Mouse (Mus musculus) liver, postnatal 0 days (tissue): Measurements from ENCODE around the gene Adam30. TPM values are rescaled to one million over a fixed set of nuclear protein-coding genes. Genes with fewer than 3 reads are reported as not detected.
A peak's percentile ranks its signal among the peaks of the same experiment; 100 is the strongest.

Experiments used
- ATAC-seq: fragments of 200-750 bp; cut with Nextera tagmentation; 2 replicates; pipeline ENCODE4 v1.8.0; 2017; ENCODE audit warnings: mild to moderate bottlenecking, moderate library complexity
- DNase-seq: peaks from one replicate; pipeline ENCODE4 v3.0.0-alpha.2; 2016
- H3K27ac ChIP-seq: fragments of 300-500 bp; sonication (generic); 2 replicates; pipeline ENCODE4 v1.5.1; 2014; ENCODE audit warnings: antibody characterized with exemption, moderate library complexity, mild to moderate bottlenecking, low read depth
- H3K27me3 ChIP-seq: fragments of 300-500 bp; sonication (generic); 2 replicates; pipeline ENCODE4 v1.6.1; 2014; ENCODE audit warnings: low read length, control low read depth, mixed read lengths; ENCODE audit not compliant: insufficient read depth
- H3K36me3 ChIP-seq: fragments of 300-500 bp; sonication (generic); replicated peaks from 2 replicates; pipeline ENCODE4 v1.6.1; 2014; ENCODE audit warnings: mild to moderate bottlenecking, control low read depth, low read length, moderate library complexity, mixed read lengths; ENCODE audit not compliant: insufficient read depth
- H3K4me1 ChIP-seq: fragments of 300-500 bp; sonication (generic); 2 replicates; pipeline ENCODE4 v1.6.1; 2014; ENCODE audit warnings: antibody characterized with exemption, mild to moderate bottlenecking, control low read depth; ENCODE audit not compliant: insufficient read depth
- H3K4me2 ChIP-seq: fragments of 300-500 bp; sonication (generic); 2 replicates; pipeline ENCODE4 v1.6.1; 2014; ENCODE audit warnings: low read depth, mild to moderate bottlenecking, low read length, moderate library complexity, mixed read lengths
- H3K4me3 ChIP-seq: fragments of 300-500 bp; sonication (generic); 2 replicates; pipeline ENCODE4 v1.5.1; 2014; ENCODE audit warnings: low read depth, low read length
- H3K9ac ChIP-seq: fragments of 300-500 bp; sonication (generic); replicated peaks from 2 replicates; pipeline ENCODE4 v1.6.1; 2014; ENCODE audit warnings: mild to moderate bottlenecking, moderate library complexity
- H3K9me3 ChIP-seq: fragments of 300-500 bp; sonication (generic); 2 replicates; pipeline ENCODE4 v1.6.1; 2016; ENCODE audit warnings: mild to moderate bottlenecking, control low read depth, low read length, mixed read lengths
- CTCF ChIP-seq: sonication (generic); IDR thresholded peaks from 2 replicates; pipeline ENCODE4 v1.5.1; 2016; ENCODE audit warnings: antibody characterized with exemption, low read depth
- EP300 ChIP-seq: IDR thresholded peaks from 2 replicates; pipeline ENCODE4 v1.6.1; 2016; ENCODE audit warnings: antibody characterized with exemption, low read depth, mild to moderate bottlenecking
- WGBS: fragments of 180-500 bp; shearing (Covaris S2); extraction: QIAGEN DNeasy Blood & Tissue Kit; methylation state at CpG from one replicate; pipeline ENCODE4 v1.1.7; 2014; ENCODE audit not compliant: insufficient replicate concordance; 5-methylcytosine and 5-hydroxymethylcytosine counted together
- polyA plus RNA-seq: library from polyadenylated mRNA; unstranded; fragments of >200 nt; fragmentation: Nextera tagmentation; extraction: Ambion mirVana; gene quantifications from 2 replicates; pipeline ENCODE4 v1.2.1, GENCODE M21; 2015

Adam30 gene
- polyA plus RNA-seq, 1 experiment from 2014 or later = not detected

DNA sequence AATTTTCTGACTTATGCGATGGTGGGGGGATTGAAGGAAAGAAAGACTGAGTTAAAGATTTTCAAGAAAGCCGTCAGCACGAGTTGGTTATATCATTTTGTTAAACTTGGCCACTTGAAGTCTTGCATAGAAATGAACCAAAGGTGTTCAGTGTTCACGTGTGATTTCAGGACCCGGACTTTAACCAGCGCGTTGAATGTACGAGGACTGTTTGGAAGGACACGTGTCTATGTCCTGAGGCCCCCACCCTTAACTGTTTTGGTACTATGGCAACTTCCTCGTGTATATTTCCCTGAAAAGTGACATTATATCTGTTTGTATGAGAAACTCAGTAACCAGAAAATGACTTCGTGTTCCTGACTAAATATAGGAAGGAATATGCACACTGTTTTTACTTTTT lies 10.5 kb upstream of the Adam30 start:
- no peak overlapping the region for H3K4me2 ChIP-seq
- H3K4me3 ChIP-seq = no peak overlapping the region
- 89% methylated on average over 11 of the region's 11 CpGs for WGBS
- peaks cover 35% of the 10 kb centered on the region for H3K36me3 ChIP-seq
- no peak overlapping the region for H3K27ac ChIP-seq
- no peak for ATAC-seq
- H3K9ac ChIP-seq = no peak overlapping the region
- no peak for DNase-seq
- no peaks in the 10 kb centered on the region for H3K9me3 ChIP-seq
- no peak for TF ChIP-seq EP300
- TF ChIP-seq CTCF = no peak
- no peaks in the 10 kb centered on the region for H3K27me3 ChIP-seq
- no peaks in the 10 kb centered on the region for H3K4me1 ChIP-seq

DNA sequence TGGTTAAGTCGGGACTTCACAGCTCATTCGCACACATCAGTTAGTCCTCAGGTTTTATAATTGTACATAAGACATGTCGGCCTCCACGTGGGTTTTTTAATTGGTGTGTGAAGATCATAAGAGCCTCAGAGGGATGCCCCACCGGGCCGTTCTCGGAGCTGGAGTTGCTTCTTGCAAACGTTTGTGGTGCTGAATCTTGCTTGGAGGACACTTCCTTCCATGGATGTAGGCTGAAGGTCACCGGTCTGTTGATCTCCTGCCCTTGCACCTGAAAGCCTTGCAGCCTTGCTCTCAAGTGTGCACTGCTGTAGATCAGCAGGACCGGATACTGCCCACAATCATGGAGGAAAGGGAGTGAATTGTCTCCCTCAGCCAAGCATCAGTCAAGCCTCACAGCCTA lies 9.4 kb upstream of the Adam30 start:
- Histone ChIP-seq H3K36me3 (peaks cover 27% of the 10 kb centered on the region), H3K4me1 (no peaks in the 10 kb centered on the region; the same call in 1 of the 2 replicates), H3K4me3 (no peak overlapping the region), H3K27me3 (no peaks in the 10 kb centered on the region), H3K27ac (no peak overlapping the region), H3K9me3 (no peaks in the 10 kb centered on the region), H3K4me2 (no peak overlapping the region), H3K9ac (no peak overlapping the region)
- WGBS = 80% methylated on average over 10 of the region's 10 CpGs
- DNase-seq = no peak
- no peak for TF ChIP-seq CTCF
- no peak for ATAC-seq

DNA sequence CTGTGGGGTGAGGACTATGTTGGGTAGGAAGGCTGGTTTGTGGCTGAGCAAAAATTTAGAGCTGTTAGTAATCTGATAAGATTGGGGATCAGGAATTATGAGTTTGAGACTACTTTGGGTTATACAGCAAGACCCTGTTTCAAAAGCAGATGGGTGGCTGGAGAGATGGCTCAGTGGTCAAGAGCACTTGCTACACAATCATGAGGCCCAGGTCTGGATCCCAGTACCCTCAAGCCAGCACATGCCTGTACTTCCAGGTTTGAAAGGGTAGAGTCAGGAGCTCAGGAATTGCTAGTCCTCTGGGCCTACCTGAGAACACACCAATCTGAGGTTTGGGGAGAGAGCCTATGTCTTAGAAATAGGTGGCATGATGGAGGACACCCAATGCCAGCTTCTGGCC lies 7.0 kb upstream of the Adam30 start:
- H3K4me2 ChIP-seq = no peak overlapping the region
- no peak overlapping the region for H3K27ac ChIP-seq
- H3K9me3 ChIP-seq = no peaks in the 10 kb centered on the region
- TF ChIP-seq CTCF = no peak
- no peak for TF ChIP-seq EP300
- no peak overlapping the region for H3K9ac ChIP-seq
- DNase-seq = peak; percentile 8
- H3K27me3 ChIP-seq = no peaks in the 10 kb centered on the region
- peaks cover 4% of the 10 kb centered on the region for H3K36me3 ChIP-seq
- ATAC-seq = no peak
- H3K4me3 ChIP-seq = no peak overlapping the region
- peaks cover 2% of the 10 kb centered on the region for H3K4me1 ChIP-seq

DNA sequence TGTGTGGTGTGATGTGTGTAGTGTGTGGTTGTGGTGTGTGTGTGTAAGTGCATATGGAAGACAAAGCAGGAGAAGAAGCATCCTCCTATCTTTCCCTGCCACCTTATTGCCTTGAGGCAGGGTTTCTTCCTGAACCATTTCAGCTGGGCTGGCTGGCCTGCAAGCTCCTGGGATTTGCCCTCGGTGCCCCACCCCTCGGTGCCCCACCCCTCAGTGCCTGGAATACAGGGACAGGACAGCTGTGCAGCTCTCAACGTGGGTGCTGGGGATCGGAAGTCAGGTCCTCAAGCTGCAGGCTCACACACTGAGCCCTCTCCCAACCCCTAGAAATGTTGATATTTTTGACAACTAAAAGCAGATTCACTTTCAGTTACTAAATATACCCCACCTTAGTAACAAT lies 4.3 kb upstream of the Adam30 start:
- H3K9ac ChIP-seq = no peak overlapping the region
- no peak for TF ChIP-seq CTCF
- no peak for TF ChIP-seq EP300
- H3K27ac ChIP-seq = no peak overlapping the region
- ATAC-seq = no peak
- H3K9me3 ChIP-seq = no peaks in the 10 kb centered on the region
- H3K36me3 ChIP-seq = no peaks in the 10 kb centered on the region
- no peak overlapping the region for H3K4me3 ChIP-seq
- no peaks in the 10 kb centered on the region for H3K27me3 ChIP-seq
- no peak overlapping the region for H3K4me2 ChIP-seq
- WGBS = 33% methylated on average over 4 of the region's 4 CpGs
- peaks cover 2% of the 10 kb centered on the region for H3K4me1 ChIP-seq
- peak; percentile 15 for DNase-seq

DNA sequence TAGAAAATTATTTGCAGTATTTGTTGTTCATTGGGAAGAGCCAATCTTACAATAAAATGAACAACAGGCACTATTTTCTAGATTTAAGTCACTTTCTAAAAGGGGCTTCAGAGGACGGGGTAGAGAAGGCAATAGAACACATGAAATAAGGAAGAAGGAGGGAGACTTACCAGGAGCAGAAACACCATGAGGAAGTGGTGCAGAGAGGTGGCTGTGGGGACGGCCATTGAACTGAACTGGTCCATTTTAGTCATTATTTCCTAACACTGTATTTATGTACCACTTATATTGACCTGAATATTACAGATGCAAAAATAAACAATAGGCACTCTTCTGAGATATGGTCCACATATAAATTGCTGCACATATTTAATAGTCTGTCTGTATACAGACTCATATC lies 3.4 kb upstream of the Adam30 start:
- 32% methylated on average over 2 of the region's 2 CpGs for WGBS
- Histone ChIP-seq H3K4me3 (no peak overlapping the region), H3K27ac (peak overlapping the region; percentile 62; the same call in 1 of the 2 replicates), H3K27me3 (no peaks in the 10 kb centered on the region), H3K4me2 (no peak overlapping the region), H3K36me3 (no peaks in the 10 kb centered on the region), H3K9ac (no peak overlapping the region), H3K4me1 (peaks cover 2% of the 10 kb centered on the region), H3K9me3 (no peaks in the 10 kb centered on the region)
- ATAC-seq (no peak), DNase-seq (peak; percentile 9)
- no peak for TF ChIP-seq CTCF
- TF ChIP-seq EP300 = no peak

DNA sequence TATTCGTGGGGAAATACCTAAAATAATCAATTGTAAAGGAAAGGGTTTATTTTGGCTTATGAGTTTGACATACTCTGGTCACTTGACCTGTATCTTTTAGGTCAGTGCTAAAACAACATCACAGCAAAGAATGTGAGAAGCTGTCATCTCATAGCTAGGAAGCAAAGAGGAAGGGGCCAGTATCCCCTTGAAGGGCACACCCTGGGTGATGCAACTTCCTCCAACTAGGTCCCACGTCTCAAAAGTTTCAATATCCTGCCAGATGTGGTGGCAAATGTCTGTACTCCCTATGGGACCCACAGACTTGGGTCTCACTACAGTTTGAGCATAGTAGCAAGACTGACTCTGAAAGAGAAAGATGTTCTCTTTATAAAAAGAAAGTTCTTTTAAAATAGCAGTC lies 2.8 kb upstream of the Adam30 start:
- Histone ChIP-seq H3K9ac (no peak overlapping the region), H3K4me2 (no peak overlapping the region), H3K27ac (peak overlapping the region; percentile 62; the same call in 1 of the 2 replicates), H3K36me3 (no peaks in the 10 kb centered on the region), H3K4me3 (no peak overlapping the region), H3K9me3 (no peaks in the 10 kb centered on the region), H3K27me3 (no peaks in the 10 kb centered on the region), H3K4me1 (peaks cover 2% of the 10 kb centered on the region)
- 31% methylated on average over 2 of the region's 2 CpGs for WGBS
- DNase-seq = peak; percentile 17
- TF ChIP-seq CTCF = no peak
- TF ChIP-seq EP300 = no peak
- ATAC-seq = 0 out of 2 replicates have a peak, but pooled peaks have one; percentile 23

DNA sequence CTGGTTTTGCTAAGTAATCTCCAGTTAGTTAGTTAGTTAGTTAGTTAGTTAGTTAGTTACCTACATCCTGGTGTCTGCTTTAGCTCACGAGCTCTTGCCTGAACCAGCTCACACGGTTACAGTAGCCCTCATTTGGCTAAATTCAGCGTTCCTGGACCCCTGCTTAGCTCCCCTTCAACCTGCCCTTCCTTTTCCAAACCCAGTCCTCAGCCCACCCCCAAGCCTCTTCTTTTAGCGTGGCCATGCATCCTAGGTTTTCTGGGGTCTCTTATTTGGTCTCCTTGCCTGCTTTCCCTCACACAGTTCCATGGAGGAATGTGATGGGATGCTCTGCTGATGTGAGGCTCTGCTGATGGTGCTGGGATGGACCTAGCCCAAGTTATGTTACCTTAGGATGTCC lies 1.8 kb upstream of the Adam30 start:
- no peaks in the 10 kb centered on the region for H3K9me3 ChIP-seq
- peaks cover 2% of the 10 kb centered on the region for H3K4me1 ChIP-seq
- H3K4me2 ChIP-seq = no peak overlapping the region
- H3K36me3 ChIP-seq = no peaks in the 10 kb centered on the region
- DNase-seq (no peak), ATAC-seq (no peak)
- no peak overlapping the region for H3K27ac ChIP-seq
- H3K9ac ChIP-seq = no peak overlapping the region
- no peak overlapping the region for H3K4me3 ChIP-seq
- WGBS = 70% methylated on average over 4 of the region's 4 CpGs
- no peaks in the 10 kb centered on the region for H3K27me3 ChIP-seq
- TF ChIP-seq EP300 (no peak), CTCF (no peak)
